Mouse (Mus musculus) skeletal muscle tissue, adult 2 months (tissue): ENCODE results near the gene Srpr.

Experiments
- DNase-seq: peaks from one replicate; pipeline ENCODE4 v3.0.0-alpha.2; 2012; ENCODE audit warnings: low read depth, low spot score

Srpr gene

DNA sequence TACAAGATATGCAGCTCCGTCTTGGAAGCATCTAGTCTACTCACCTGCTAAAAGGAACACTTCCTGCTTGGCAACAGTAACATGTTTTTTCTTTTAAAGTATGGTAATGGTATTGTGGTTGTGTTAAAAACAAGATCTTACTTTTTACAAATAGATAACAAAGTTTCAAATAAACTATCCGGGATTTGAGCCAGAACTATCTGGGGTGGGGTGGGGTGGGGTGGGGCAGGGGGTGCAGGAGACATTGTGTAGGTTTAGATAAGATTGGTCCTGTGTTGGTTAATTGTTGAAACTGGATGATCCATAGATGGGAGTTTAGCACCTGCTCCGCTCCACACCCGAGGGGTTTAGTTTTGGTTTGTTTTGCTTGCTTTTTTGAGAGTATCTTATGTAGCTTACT lies 62.4 kb downstream of the Srpr start:
- no peak for DNase-seq

DNA sequence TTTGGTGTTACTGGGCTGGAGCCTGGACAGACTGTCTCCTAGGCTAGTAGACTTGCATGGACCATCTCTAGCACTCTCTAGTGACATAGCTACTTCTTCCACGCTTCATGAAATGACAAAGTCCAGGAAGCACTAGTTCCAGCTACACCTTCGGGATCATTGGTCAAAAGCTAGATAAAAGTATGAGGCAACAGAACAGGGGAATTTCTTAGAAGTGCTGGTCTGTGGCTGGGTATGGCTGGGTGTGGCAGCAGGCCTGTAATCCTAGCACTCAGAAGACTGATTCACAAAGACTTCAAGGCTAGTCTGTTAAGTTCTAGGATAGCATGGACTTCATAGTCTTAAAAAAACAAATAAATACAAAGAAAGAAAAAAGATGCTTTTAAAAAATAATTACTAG lies 63.5 kb downstream of the Srpr start:
- no peak for DNase-seq

DNA sequence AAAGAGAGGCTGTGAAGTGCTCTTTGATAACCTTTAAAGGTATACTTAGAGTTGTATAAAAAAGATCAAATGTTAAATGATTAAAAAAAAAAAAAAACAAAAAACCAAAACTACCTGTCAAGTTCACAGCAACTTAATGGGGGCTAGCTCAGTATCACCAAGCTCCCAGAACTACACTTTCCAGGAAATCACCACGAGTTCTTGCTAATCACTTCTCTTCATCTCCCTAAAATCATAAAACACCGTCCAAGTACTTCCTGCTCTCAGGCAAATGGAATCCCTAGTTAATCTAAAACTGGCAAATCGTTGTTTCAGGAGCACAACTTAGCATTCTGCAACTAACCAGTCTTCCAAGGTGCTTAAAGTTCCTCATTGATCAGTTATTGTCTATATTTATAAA lies 64.5 kb downstream of the Srpr start:
- no peak for DNase-seq

DNA sequence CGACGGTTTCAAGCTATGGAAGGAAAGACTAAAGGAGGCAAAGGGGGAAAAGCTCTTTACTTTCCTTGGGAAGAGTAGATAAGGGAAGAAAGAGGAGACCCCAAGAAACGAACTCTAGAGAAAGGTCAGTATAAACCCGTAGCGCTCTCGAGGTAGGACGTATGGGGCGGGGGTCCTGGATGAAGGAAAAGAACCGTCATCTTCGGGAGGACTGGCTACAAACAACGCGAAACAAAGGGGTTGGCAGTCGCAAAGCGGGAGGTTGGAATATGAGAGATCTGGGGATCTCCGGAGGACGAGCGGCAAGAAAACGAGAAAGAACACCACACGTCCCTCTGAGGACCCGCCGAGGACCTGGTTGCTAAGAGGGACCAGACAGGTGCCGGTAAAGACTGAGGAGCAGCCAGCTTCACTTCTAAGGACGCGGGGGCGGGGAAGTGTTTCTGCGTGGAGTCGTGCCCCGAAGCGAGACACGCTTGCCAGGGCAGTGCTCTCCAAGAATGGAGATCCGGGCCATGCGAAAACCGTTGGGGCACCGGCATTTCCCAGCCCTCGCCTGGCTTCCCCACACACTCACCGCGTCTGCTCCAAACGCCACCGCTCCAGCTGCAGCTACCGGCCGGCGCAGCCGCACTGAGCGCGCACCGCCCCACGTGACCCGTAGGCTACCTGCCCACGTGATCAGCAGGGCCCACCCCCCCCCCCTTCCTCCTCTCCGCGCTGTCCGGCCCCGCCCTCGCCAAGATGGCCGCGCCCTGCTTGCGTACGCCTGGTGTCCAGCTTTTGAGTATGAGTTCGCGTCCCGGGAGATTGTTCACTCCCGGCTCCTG lies 67.4 kb downstream of the Srpr start, which contains the start of the genes Fam118b and Rpusd4:
Gene Fam118b (minus strand): TSS at position 660 of the 830 bp plus-strand sequence.
Gene Rpusd4 (plus strand): TSS at position 720 of the 830 bp plus-strand sequence.
- peak; percentile 91 for DNase-seq

DNA sequence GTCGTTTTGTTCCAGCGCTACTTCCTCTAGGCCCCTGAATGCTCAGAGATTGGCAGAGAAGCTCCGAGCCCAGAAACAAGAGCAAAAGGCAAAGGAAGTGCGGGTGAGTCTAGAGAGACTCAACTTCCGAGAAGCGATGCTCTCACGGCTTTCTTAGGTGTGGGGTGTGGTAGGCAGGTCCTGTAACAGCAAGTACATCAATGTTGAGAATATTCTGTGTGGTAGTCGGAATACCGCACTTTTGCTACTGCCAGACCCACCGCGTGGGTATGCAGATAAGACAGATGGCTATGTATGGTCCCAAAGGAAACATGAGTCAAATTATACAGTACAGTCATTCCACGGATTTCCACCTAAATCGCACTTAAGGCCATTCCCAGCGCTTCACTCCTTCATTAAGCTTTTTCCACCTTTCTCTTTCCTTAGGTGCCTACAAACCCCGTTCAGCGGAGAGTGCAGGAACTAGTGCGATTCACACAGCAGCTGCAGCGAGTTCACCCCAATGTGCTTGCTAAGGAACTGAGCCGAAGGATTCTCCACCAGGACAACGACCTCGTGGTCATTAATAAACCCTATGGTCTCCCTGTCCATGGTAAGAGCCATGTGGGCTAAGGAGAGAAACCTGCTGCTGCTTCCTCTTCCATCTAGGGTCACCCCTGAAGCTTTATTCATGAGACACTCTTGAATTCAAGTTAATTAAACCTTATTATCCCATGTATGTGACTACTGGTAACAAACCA lies 68.2 kb downstream of the Srpr start:
- no peak for DNase-seq

DNA sequence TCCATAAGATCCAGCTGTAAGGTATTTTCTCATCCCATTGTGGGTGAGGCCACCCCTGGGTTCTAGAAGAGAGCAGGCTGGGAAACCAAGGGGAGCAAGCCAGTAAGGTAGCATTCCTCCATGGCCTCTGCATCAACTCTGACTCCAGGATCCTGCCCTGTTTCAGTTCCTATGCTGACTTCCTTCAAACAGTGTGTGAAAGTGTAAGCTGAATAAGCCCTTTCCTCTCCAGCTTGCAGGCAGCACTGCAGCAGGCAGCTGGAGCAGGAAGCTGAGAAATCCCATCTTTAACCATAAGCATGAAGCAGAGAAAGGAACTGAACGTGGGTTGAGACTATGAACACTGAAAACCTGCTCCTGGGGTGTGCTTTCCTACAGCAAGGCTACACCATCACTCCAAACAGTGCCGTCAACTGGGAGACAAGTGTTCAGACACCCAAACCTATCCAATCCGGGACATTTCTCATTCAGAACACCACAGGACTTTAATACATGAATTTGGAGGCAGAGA lies 77.9 kb downstream of the Srpr start:
- no peak for DNase-seq

DNA sequence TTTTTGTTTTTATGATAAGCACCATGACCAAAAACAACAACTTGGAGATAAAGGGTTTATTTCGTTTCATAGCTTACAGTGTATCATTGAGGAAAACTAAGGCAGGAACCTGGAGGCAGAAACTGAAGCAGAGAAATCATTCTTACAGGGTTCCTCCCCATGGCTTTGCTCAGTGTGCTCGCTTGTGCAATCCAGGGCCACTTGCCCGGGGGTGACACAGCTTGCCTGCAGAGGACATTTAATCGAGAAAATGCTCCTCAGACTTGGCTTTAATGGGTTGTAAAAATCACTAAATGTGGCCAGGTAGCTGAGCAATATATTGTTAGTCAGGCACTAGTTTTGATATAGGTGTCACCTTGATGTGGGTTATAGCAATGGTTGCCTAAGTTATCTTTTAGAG lies 78.5 kb downstream of the Srpr start:
- DNase-seq: no peak

DNA sequence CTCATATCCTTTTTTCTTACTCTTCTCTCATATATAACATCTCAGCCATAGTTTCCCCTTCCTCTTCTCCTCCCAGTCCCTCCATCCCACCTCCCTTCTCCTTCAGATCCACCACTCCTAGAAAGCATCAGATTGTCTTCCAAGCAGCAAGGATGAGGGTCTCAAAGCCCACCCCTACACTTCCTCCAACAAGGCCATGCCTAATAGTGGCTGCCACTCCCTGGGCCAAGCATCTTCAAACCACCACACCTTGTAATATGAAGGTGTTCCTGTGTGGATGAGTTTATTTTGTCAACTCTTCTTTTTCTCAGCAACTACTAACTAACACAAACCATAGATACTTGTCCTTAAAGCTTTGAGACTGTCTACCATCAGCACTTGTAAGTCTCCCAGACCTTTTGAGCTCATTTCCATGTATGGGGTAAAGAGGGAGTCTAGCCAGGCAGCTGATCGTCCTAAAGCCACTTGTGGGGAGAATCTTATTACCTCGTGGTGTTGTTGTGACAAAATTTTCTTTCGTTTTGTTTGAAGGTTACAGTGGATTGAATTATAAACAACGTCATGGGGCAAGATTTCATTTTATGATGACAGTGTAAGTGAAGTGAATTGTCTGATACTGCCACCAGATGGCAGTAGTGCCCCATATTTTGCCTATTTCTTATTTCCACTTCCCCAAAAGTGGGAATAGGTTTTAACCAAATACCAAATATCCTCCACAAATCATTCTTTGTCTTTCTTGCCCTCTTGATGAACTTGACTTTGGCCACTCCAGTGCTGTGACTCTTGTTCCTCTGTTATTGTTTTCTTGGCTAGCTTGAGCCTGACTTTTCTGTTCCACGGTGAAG lies 82.3 kb downstream of the Srpr start:
- peak; percentile 65 for DNase-seq

DNA sequence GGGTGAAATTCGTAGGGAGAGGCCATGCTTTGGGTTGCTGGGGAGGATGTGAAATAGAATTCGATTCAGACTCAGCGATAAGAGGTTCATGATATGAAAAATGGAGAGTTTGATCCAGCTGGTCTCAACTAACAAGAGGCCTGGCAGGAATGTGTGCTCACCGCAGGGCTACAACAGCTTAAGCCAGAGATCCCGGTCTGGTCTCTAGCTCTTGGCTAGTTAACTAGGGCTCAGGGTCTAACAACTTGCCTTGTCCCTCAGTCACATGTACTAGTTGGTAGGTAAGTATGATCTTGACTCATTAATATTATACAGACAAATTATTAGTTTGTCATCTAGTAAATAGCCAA lies 82.9 kb downstream of the Srpr start:
- no peak for DNase-seq

DNA sequence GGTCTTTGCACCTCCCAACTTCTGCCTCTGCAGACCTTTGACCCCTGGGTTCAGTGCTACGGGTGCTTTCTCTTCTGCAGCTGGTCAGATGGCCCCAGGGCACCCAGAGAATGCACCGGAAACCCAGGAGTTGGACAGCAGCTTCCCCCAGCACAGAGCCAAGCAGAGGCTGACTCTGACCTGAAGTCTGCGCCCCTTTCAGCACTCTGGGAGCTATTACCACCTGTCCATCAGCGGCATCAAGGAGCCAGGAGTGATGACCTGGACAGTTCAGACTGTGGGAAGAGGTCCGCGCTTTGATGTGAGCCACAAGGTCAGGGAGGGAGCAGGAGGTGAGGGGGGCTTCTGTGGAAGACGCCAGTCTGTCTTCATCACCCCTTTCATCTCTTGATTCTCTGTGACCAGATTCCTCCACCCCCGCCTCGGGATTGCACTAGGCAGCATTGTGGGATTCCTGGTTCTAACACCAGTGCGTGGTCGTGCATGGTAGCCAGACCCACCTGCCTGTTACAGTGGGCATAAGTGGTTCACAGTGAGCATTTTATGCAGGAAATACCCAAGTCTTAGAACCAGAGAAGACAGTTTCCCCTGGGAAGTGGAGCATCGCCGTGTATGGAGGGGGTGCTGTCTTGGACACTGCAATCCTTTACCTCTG lies 83.6 kb downstream of the Srpr start:
- no peak for DNase-seq

DNA sequence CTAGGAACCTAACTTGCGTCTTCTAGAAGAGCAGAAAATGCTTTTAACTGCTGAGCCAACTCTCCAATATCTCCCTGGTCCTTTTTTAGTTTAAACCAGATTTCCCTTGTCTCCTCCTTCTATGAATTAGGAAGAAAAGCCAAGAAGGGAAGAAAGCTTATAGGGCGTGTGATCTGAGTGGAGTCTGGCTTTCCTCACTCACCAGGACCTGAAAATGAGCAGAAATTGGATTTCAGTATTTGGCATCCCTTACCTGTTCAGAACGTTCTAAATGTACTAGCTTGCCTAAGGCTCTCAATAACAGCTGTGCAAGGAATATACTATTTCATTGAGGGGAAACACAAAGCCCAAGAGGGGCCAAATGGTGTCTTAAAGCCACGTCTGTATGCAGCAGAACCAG lies 84.4 kb downstream of the Srpr start:
- DNase-seq: no peak

DNA sequence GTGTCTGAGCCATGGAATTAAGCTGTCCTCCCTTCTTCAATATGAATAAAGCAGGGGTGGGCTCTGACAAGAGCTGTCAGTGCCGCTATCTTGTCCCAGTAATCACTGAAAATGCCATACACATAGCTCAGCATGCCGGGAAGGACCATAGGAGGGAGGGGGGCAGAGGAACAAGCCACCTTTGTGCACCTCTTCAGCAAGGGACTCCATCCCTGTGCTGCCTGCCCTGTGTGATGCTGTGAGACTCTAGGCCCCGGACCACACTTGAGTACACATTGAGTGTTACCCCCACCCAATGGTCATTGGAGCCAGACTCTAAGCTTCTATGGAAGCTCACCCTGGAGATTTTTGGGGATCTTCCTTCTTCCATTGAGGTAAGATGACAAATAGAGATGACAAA lies 86.4 kb downstream of the Srpr start:
- DNase-seq: no peak

DNA sequence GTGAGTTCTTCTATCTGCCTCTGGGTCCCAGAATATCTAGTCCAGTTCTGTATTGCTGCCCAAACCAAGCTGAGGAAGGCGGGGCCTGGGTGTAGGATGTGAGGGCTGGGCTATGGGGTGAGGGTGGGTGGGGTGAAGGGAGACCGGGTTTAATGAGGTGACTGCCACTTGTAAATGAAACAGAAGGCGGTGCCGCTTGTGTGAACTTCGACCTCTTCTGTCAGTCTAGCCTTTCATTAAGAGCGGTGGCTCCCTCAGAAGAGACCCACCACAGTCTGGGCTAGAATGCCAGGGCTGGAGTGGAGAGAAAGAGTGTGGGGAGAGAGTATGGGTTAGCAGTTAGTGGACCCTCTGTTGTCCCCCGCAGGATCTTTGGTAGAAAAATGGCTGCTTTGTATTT lies 90.0 kb downstream of the Srpr start:
- DNase-seq: no peak

DNA sequence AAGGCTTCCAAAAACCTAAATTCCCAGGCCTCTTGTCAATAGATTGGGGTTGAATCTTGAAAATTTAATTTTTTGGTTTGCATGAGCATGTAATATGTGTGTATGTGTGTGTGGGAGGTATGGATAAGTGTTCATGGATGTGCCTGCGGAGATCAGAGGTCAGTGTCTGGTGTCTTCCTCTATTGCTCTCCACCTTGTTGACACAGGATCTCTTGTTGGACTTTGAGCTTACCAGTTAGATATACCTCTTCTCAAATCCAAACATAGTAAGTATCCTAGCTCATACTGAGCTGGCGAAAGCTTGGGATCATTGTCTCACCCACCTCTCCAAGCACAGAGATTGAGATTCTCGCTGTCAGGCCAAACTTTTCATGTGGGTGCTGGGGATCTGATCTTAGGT lies 90.4 kb downstream of the Srpr start:
- no peak for DNase-seq

DNA sequence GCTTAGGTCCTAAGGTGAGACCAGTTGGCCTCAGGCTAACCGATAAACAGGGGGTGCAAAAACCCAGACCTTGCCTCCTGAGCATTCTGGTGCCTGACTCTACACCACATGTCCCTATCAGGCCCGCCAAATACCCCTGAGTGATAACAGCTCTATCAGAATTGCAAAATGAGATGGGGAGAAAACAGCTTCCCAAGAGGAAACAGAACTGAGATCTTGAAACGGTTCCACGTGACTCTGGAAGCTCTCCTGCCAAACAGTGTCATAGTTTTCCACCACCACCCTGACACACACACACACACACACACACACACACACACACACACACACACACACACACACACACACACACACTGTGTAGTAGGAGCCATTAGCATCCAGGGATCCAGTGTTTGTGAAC lies 90.9 kb downstream of the Srpr start:
- DNase-seq: no peak

DNA sequence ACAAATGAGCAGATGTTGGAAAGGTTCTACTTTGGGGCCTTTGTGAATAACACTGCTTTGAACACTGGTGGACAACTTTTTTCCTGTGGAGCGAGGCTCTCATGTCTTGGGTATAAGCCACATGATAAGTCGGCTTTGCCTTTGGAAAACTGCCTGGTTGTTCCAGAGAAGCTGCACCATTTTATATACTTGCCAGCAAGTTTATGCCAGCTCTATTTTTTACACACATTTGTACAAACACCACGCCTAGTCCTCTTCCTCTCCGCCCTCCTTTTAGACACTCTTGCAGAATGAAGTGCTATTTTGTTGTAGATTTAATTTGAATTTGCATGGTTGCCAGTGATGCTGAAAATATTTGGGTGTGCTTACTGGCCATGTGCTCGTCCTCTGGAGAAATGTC lies 93.5 kb downstream of the Srpr start:
- DNase-seq: peak; percentile 79
